Mouse (Mus musculus) skeletal muscle tissue, postnatal 0 days (tissue): Measurements from ENCODE around the gene 2310050C09Rik. TPM values are rescaled to one million over a fixed set of nuclear protein-coding genes. Genes with fewer than 3 reads are reported as not detected.

Source experiments
- polyA plus RNA-seq: library from polyadenylated mRNA; unstranded; fragments of >200 nt; fragmentation: Nextera tagmentation; extraction: Ambion mirVana; gene quantifications from 2 replicates; pipeline ENCODE4 v1.2.1, GENCODE M21; 2015

The 2310050C09Rik gene
- 8.3 TPM in 1 of 2 replicates, not detected in the other for polyA plus RNA-seq

DNA sequence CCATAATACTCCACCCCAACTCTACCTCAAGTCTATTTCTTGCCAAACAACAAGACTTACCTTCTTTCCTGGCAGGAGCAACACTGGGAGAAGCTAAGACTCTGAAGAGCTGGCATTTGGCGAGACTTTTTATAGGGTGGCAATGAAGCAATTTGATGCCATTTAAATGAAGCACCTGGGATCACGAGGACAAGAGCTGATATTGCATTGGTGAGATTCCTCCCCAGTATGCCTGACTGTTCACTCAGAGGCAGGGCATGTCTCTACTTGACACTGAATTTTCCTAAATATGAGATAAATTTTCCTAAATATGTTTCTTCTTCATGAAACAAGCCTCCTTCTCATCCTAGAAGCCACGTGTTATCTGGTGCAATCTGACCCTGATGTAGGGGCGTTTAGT lies at the start of gene 2310050C09Rik:
2310050C09Rik (minus strand) TSS at position 101 of the 400 bp plus-strand sequence.

DNA sequence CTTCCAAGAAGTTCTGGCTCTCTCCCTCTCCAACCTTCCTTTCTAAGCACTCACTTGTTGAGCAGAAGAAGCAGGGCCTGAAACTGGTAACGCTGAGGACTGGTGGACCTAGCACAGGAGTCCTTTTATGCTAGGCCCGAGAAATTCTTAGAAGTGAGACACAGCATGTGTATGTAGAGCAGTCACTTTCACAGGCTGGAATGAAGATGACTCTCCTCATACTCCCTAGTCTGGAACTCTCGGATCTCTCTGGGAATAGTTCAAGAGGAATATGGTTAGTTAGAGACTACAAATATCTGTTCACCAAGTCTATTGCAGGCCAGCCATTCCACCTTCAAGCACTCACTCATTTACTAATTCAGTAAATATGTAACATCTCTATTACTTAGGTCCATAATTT lies 18.8 kb downstream of the 2310050C09Rik start, which contains the start of gene Lce1l:
Lce1l (minus strand) TSS at position 101 of the 400 bp plus-strand sequence.

DNA sequence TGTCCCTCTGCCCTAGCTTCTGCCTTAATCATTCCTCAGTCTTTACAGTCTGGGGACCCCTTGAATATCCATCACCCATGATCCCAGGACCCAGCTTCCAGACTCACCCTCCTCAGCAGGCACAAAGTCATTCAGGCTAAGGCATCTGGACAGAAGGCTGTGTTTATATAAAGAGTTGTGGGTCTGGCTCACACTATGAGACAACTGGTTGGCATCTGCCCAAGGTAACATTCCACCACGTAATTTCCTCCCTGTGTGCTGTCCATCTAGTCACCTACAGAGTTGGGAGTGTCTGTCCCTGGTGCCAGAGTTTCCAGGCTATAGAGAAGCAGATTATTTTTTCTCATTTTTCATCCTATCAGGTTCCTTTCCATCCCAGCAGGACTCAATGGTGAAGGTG lies 42.9 kb downstream of the 2310050C09Rik start, which contains the start of gene Kprp:
Kprp (minus strand) TSS at position 140 of the 400 bp plus-strand sequence.

Other genes starting within 250 kb of the 2310050C09Rik start
- gene Lce6a, start 248.6 kb downstream of the 2310050C09Rik start, polyA plus RNA-seq, result 3.9 TPM in 1 of 2 replicates, not detected in the other
- 10.0 TPM in 1 of 2 replicates, not detected in the other for gene Lce1a1, start 221.9 kb downstream of the 2310050C09Rik start, polyA plus RNA-seq
- gene Lce1b, start 213.3 kb downstream of the 2310050C09Rik start, polyA plus RNA-seq, result 4.4 TPM in 1 of 2 replicates, not detected in the other
- gene Lce1a2, start 199.9 kb downstream of the 2310050C09Rik start, polyA plus RNA-seq, result 22.2 TPM in 1 of 2 replicates, not detected in the other
- gene Lce1c, start 191.0 kb downstream of the 2310050C09Rik start, polyA plus RNA-seq, result 19.1 TPM in 1 of 2 replicates, not detected in the other
- gene Lce1d, start 183.0 kb downstream of the 2310050C09Rik start, polyA plus RNA-seq, result 4.5 TPM in 1 of 2 replicates, not detected in the other
- 9.5 TPM in 1 of 2 replicates, not detected in the other for gene Lce1e, start 161.1 kb downstream of the 2310050C09Rik start, polyA plus RNA-seq
- 9.6 TPM in 1 of 2 replicates, not detected in the other for gene Lce1f, start 149.9 kb downstream of the 2310050C09Rik start, polyA plus RNA-seq
- gene Gm38119, start 131.1 kb downstream of the 2310050C09Rik start, polyA plus RNA-seq, result not detected in 2 replicates
- gene Lce1g, start 117.9 kb downstream of the 2310050C09Rik start, polyA plus RNA-seq, result 5.5 TPM in 1 of 2 replicates, not detected in the other
- gene Lce1h, start 105.2 kb downstream of the 2310050C09Rik start, polyA plus RNA-seq, result 5.9 TPM in 1 of 2 replicates, not detected in the other
- 12.5 TPM in 1 of 2 replicates, not detected in the other for gene Lce1i, start 91.3 kb downstream of the 2310050C09Rik start, polyA plus RNA-seq
- 3.5 TPM in 1 of 2 replicates, not detected in the other for gene Lce1j, start 79.7 kb downstream of the 2310050C09Rik start, polyA plus RNA-seq
- gene Lce1k, start 62.3 kb downstream of the 2310050C09Rik start, polyA plus RNA-seq, result 2.4 TPM in 1 of 2 replicates, not detected in the other
- gene Kprp, start 43.0 kb downstream of the 2310050C09Rik start, polyA plus RNA-seq, result 3.5 TPM in 1 of 2 replicates, not detected in the other
- 8.8 TPM in 1 of 2 replicates, not detected in the other for gene Lce1l, start 18.9 kb downstream of the 2310050C09Rik start, polyA plus RNA-seq
- not detected in 2 replicates for gene Lce3a, start 56.0 kb upstream of the 2310050C09Rik start, polyA plus RNA-seq
- gene Lce3b, start 62.8 kb upstream of the 2310050C09Rik start, polyA plus RNA-seq, result not detected in 2 replicates
- gene Lce3c, start 74.3 kb upstream of the 2310050C09Rik start, polyA plus RNA-seq, result 5.2 TPM in 1 of 2 replicates, not detected in the other
- not detected in 2 replicates for gene Lce3d, start 87.2 kb upstream of the 2310050C09Rik start, polyA plus RNA-seq
- 0.35 TPM in 1 of 2 replicates, not detected in the other for gene Lce3e, start 96.8 kb upstream of the 2310050C09Rik start, polyA plus RNA-seq
- gene Lce3f, start 122.0 kb upstream of the 2310050C09Rik start, polyA plus RNA-seq, result not detected in 2 replicates
- 0.22 and 40.8 TPM in 2 replicates for gene Crct1, start 145.5 kb upstream of the 2310050C09Rik start, polyA plus RNA-seq
- gene Lce1m, start 148.8 kb upstream of the 2310050C09Rik start, polyA plus RNA-seq, result 61.0 TPM in 1 of 2 replicates, not detected in the other
- not detected in 2 replicates for gene Gm4858, start 198.6 kb upstream of the 2310050C09Rik start, polyA plus RNA-seq